Mouse (Mus musculus) bone marrow macrophage, adult 2 months (primary cell): ENCODE measurements around the gene Nupl2. TPM values are rescaled to one million over a fixed set of nuclear protein-coding genes. Genes with fewer than 3 reads are reported as not detected.

Experiments used
- H3K27ac ChIP-seq: 2 replicates; pipeline ENCODE4 v1.5.1; 2012; ENCODE audit warnings: low read depth, low read length; ENCODE audit not compliant: insufficient read depth
- H3K4me1 ChIP-seq: 2 replicates; pipeline ENCODE4 v1.6.1; 2012; ENCODE audit warnings: low read length; ENCODE audit not compliant: control insufficient read depth, insufficient read depth
- H3K4me3 ChIP-seq: 2 replicates; pipeline ENCODE4 v1.5.1; 2012; ENCODE audit warnings: mild to moderate bottlenecking, low read length, moderate library complexity; ENCODE audit not compliant: insufficient read depth
- CTCF ChIP-seq: IDR thresholded peaks from 2 replicates; pipeline ENCODE4 v1.5.1; 2012; ENCODE audit warnings: low read depth, mild to moderate bottlenecking, low read length, moderate library complexity
- POLR2A ChIP-seq: IDR thresholded peaks from 2 replicates; pipeline ENCODE4 v1.6.1; 2012; ENCODE audit warnings: mild to moderate bottlenecking, low read depth, low read length, borderline replicate concordance
- polyA plus RNA-seq: library from polyadenylated mRNA; stranded (reverse); fragments of >200 nt; gene quantifications from 2 replicates; pipeline ENCODE4 v1.2.4, GENCODE M21; 2012; ENCODE audit not compliant: missing spikeins, insufficient read depth, insufficient read length

The Nupl2 gene
- polyA plus RNA-seq, 1 experiment = 5.5 TPM

- no peak overlapping the region for H3K4me3 ChIP-seq
- no peak overlapping the region for H3K27ac ChIP-seq
- H3K4me1 ChIP-seq = no peaks in the 10 kb centered on the region
- TF ChIP-seq POLR2A (no peak), CTCF (no peak)
These were observed 38.5 kb downstream of the Nupl2 start for GRCm38 (mm10) chr5:24203266-24203665.

GRCm38 (mm10) chr5:24207965-24208364 is 43.2 kb downstream of the Nupl2 start:
- TF ChIP-seq CTCF (no peak), POLR2A (no peak)
- Histone ChIP-seq H3K27ac (no peak overlapping the region), H3K4me3 (no peak overlapping the region), H3K4me1 (no peaks in the 10 kb centered on the region)

- TF ChIP-seq POLR2A = no peak
- TF ChIP-seq CTCF = no peak
- H3K4me3 ChIP-seq = no peak overlapping the region
- H3K27ac ChIP-seq = no peak overlapping the region
- H3K4me1 ChIP-seq = no peaks in the 10 kb centered on the region
These were observed 43.7 kb downstream of the Nupl2 start for GRCm38 (mm10) chr5:24208505-24208904.

- TF ChIP-seq CTCF (no peak), POLR2A (no peak)
- Histone ChIP-seq H3K4me1 (no peaks in the 10 kb centered on the region), H3K27ac (no peak overlapping the region)
These were observed 49.2 kb downstream of the Nupl2 start for GRCm38 (mm10) chr5:24213861-24214546.

GRCm38 (mm10) chr5:24214547-24214878 is 49.8 kb downstream of the Nupl2 start:
- no peak overlapping the region for H3K4me3 ChIP-seq
- H3K4me1 ChIP-seq = no peaks in the 10 kb centered on the region
- no peak overlapping the region for H3K27ac ChIP-seq
- TF ChIP-seq CTCF (no peak), POLR2A (no peak)

More at GRCm38 (mm10) chr5:24213861-24214546, 49.2 kb downstream of the Nupl2 start:
- H3K4me3 ChIP-seq = no peak overlapping the region

GRCm38 (mm10) chr5:24214900-24215299 is 50.1 kb downstream of the Nupl2 start:
- H3K4me1 ChIP-seq = no peaks in the 10 kb centered on the region
- no peak overlapping the region for H3K27ac ChIP-seq
- TF ChIP-seq CTCF = no peak
- no peak for TF ChIP-seq POLR2A
- H3K4me3 ChIP-seq = no peak overlapping the region

Other genes starting within 250 kb of the Nupl2 start
- gene Fam126a, start 134.3 kb upstream of the Nupl2 start, polyA plus RNA-seq = 24.2 and 24.3 TPM in 2 replicates
- gene Klhl7, start 64.4 kb upstream of the Nupl2 start, polyA plus RNA-seq = 14.6 and 15.5 TPM in 2 replicates
- gene Kcnh2, start 186.6 kb downstream of the Nupl2 start, polyA plus RNA-seq = not detected in 2 replicates
- not detected in 2 replicates for gene Nos3, start 199.8 kb downstream of the Nupl2 start, polyA plus RNA-seq
- 0.39 and 1.1 TPM in 2 replicates for gene Atg9b, start 227.2 kb downstream of the Nupl2 start, polyA plus RNA-seq
- 16.8 and 24.1 TPM in 2 replicates for gene Abcb8, start 228.7 kb downstream of the Nupl2 start, polyA plus RNA-seq
- not detected in 2 replicates for gene Asic3, start 248.4 kb downstream of the Nupl2 start, polyA plus RNA-seq